Mouse (Mus musculus) monocyte, adult 5-6 weeks (primary cell): Measurements from ENCODE around the gene Atxn2l. TPM values are rescaled to one million over a fixed set of nuclear protein-coding genes. Genes with fewer than 3 reads are reported as not detected.

Experiments
- ATAC-seq: fragments of 153-309, 156-312 bp; replicated peaks from 2 replicates; pipeline ENCODE4 v1.8.0; 2017; ENCODE audit warnings: mild to moderate bottlenecking; ENCODE audit not compliant: low TSS enrichment, insufficient number of reproducible peaks, severe bottlenecking, poor library complexity, low FRiP score
- total RNA-seq: library from RNA; stranded (forward); fragments of 200-1000, 200-491, 200-594 nt; gene quantifications from 3 replicates; pipeline ENCODE4 v1.2.3, GENCODE M21; 2017

Atxn2l gene
- total RNA-seq, 1 experiment from 2014 or later, result 30.7 TPM

DNA sequence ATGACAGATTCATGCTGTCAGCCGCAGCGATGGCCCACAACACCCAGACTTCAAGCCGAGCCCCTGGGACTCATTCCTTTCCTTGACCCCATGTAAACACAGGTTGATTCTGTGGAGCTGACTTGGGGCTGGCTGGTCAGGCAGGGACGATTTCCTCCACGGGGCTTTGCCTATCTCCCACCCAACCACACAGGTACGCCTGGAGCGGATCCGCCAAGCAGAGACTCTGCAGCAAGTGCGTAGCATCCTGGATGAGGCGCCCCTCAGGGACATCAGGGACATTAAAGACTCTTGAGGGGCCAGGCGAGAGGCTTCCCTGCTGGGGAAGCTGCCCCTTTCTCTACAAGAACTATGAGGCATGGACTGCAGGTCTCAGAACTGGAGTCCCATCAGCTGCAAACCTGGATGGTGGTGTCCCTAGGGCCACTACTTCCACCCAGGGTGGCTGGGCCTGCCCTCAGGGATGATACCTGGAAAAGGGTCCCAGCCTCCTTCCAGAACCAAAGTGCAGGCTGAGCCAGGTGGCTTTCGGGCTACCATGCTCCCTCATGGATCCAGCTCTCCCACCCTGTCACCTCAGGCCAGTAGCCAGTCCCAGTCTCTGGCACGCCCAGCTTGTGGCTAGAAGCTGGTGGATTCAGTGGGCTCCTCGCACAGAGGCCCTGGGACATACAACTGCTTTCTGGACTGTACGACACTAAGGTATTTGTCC lies 58.0 kb downstream of the Atxn2l start:
- no peak for ATAC-seq

DNA sequence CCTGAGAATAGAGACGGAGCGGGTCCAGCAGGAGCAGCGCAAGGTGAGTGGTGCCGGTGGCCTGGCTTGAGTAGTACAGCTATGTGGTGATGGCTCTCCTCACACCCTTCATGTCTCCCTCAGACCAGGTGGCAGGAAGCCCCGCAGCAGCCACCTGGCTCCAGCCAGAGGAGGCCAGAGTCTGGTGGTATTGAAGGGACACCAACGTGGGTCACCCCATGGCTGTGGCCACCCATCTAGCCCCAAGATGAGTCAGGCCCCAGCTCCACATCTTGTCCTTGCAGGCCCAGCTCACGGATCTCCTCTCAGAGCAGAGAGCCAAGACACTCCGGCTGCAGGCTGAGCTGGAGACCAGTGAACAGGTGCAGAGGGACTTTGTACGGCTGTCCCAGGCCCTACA lies 58.7 kb downstream of the Atxn2l start:
- ATAC-seq, result no peak

GRCm38 (mm10) chr7:126443997-126444396 lies 59.2 kb downstream of the Atxn2l start:
- no peak for ATAC-seq

Other genes with a start within 250 kb of the Atxn2l start
- 15.4 to 20.7 TPM (median 16.7 TPM) in 3 replicates for gene Sbk1, start 230.8 kb downstream of the Atxn2l start, total RNA-seq
- gene Lat, start 133.9 kb downstream of the Atxn2l start, total RNA-seq, result 14.9 to 47.4 TPM (median 19.3 TPM) in 3 replicates
- gene Spns1, start 126.0 kb downstream of the Atxn2l start, total RNA-seq, result 10.4 to 11.6 TPM (median 10.7 TPM) in 3 replicates
- 9.6 to 13.0 TPM (median 9.7 TPM) in 3 replicates for gene Nfatc2ip, start 106.7 kb downstream of the Atxn2l start, total RNA-seq
- 49.1 to 63.4 TPM (median 61.8 TPM) in 3 replicates for gene Cd19, start 88.5 kb downstream of the Atxn2l start, total RNA-seq
- 37.8 to 61.5 TPM (median 58.5 TPM) in 3 replicates for gene Rabep2, start 74.7 kb downstream of the Atxn2l start, total RNA-seq
- 0.10 to 0.58 TPM (median 0.32 TPM) in 3 replicates for gene Atp2a1, start 40.3 kb downstream of the Atxn2l start, total RNA-seq
- gene Sh2b1, start 28.0 kb downstream of the Atxn2l start, total RNA-seq, result 9.4 to 32.9 TPM (median 15.4 TPM) in 3 replicates
- 18.0 to 32.9 TPM (median 25.4 TPM) in 3 replicates for gene Tufm, start 16.1 kb downstream of the Atxn2l start, total RNA-seq
- gene Eif3c, start 63.0 kb upstream of the Atxn2l start, total RNA-seq, result 127 to 175 TPM (median 140 TPM) in 3 replicates
- 124 to 141 TPM (median 133 TPM) in 3 replicates for gene Apobr, start 81.5 kb upstream of the Atxn2l start, total RNA-seq
- 74.9 to 128 TPM (median 92.8 TPM) in 3 replicates for gene Cln3, start 82.4 kb upstream of the Atxn2l start, total RNA-seq
- 8.3 to 10.4 TPM (median 9.8 TPM) in 3 replicates for gene Il27, start 91.5 kb upstream of the Atxn2l start, total RNA-seq
- gene Nupr1, start 127.4 kb upstream of the Atxn2l start, total RNA-seq, result 212 to 314 TPM (median 272 TPM) in 3 replicates
- 37.5 to 42.9 TPM (median 42.9 TPM) in 3 replicates for gene Sgf29, start 145.9 kb upstream of the Atxn2l start, total RNA-seq
- 1.2 to 4.9 TPM in 2 of 3 replicates, not detected in the other for gene Sult1a1, start 173.0 kb upstream of the Atxn2l start, total RNA-seq
- 68.4 to 80.5 TPM (median 78.3 TPM) in 3 replicates for gene Bola2, start 192.0 kb upstream of the Atxn2l start, total RNA-seq
- gene Slx1b, start 192.3 kb upstream of the Atxn2l start, total RNA-seq, result 3.0 to 6.2 TPM (median 6.1 TPM) in 3 replicates
- gene Coro1a, start 204.3 kb upstream of the Atxn2l start, total RNA-seq, result 1,450 to 2,051 TPM (median 1,984 TPM) in 3 replicates